Mouse (Mus musculus): Measurements from ENCODE around the gene 1190005I06Rik. TPM values are rescaled to one million over a fixed set of nuclear protein-coding genes. Genes with fewer than 3 reads are reported as not detected.

1190005I06Rik gene
- polyA plus RNA-seq (2014; fragmentation: Illumina TruSeq; extraction: RNeasy Lipid Tissue Mini Kit (QIAGEN cat#74804); ENCODE audit: low read depth, low replicate concordance): not detected

GRCm38 (mm10) chr8:120647532-120647931, at the start of gene 1190005I06Rik:
TSS of gene 1190005I06Rik (minus strand) at chr8:120647632.

GRCm38 (mm10) chr8:120668374-120668905, 21.0 kb upstream of the 1190005I06Rik start, which contains the start of gene Emc8:
TSS of gene Emc8 (minus strand) at chr8:120668573.

GRCm38 (mm10) chr8:120667561-120668373, 20.3 kb upstream of the 1190005I06Rik start, which contains the start of the genes Gm27021 and Cox4i1:
TSS of gene Gm27021 (minus strand) at chr8:120668079.
TSS of gene Cox4i1 (plus strand) at chr8:120668222.

DNA sequence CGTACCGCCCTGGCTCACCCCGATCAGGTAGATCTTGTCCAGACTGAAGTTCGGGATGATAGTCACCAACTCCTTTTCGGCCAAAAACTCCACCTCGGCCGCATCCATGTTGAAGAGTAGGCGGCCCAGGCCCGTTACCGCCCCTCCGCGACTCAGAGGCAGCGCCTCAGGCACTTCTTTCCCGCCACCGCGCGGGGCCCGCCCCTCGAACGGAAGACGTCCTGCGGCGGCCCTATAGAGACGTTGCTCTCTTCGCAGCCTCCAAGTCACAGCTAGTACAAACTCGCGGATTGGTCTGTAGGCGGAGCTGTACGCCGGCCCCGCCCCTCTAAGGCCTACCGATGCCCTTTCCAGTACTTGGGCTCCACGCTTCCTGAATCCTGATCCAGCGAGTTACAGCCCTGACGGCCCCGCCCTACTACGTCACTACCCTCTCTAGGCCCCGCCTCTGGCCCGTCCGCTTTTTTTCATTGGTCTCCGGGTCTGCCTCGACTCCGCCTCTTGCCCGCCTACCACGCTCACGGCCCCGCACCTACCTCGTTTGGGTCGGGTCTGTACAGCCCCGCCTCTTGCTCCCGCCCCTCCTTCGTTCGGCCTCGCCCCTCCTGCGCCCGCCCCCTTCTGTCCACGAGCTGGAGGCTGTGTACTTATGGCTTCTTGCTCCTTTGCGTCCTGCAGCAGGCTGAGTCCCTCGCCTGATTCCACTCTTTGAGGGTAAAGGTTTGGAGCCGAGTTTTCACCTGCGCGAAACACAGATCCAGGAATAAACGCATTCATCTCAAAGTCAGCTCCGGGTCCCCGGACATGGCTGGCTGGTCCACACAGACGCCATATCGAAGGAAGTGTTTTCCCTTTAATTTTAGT, 58.3 kb downstream of the 1190005I06Rik start, which contains the start of gene Gins2:
Gene Gins2 (minus strand): TSS at position 397 of the 864 bp plus-strand sequence.

Other genes starting within 250 kb of the 1190005I06Rik start
- gene Gins2, start 58.3 kb downstream of the 1190005I06Rik start, polyA plus RNA-seq (2014; fragmentation: Illumina TruSeq; extraction: RNeasy Lipid Tissue Mini Kit (QIAGEN cat#74804); ENCODE audit: low read depth, low replicate concordance): 0.47 TPM
- not detected for gene Gm27021, start 20.4 kb upstream of the 1190005I06Rik start, polyA plus RNA-seq (2014; fragmentation: Illumina TruSeq; extraction: RNeasy Lipid Tissue Mini Kit (QIAGEN cat#74804); ENCODE audit: low read depth, low replicate concordance)
- 34.1 TPM for gene Cox4i1, start 20.6 kb upstream of the 1190005I06Rik start, polyA plus RNA-seq (2014; fragmentation: Illumina TruSeq; extraction: RNeasy Lipid Tissue Mini Kit (QIAGEN cat#74804); ENCODE audit: low read depth, low replicate concordance)
- 6.1 TPM for gene Emc8, start 20.9 kb upstream of the 1190005I06Rik start, polyA plus RNA-seq (2014; fragmentation: Illumina TruSeq; extraction: RNeasy Lipid Tissue Mini Kit (QIAGEN cat#74804); ENCODE audit: low read depth, low replicate concordance)
- gene Irf8, start 88.7 kb upstream of the 1190005I06Rik start, polyA plus RNA-seq (2014; fragmentation: Illumina TruSeq; extraction: RNeasy Lipid Tissue Mini Kit (QIAGEN cat#74804); ENCODE audit: low read depth, low replicate concordance): 6.4 TPM